Mouse (Mus musculus): Measurements from ENCODE around the gene Cyp4a12b. TPM values are rescaled to one million over a fixed set of nuclear protein-coding genes. Genes with fewer than 3 reads are reported as not detected.
"Not testable (repeated sequence)": the region's sequence is repeated elsewhere in the genome, so short reads cannot be mapped to it uniquely, and the experiment has no call there.

Gene Cyp4a12b
- not detected for total RNA-seq (2021)
- long read RNA-seq, experiment 1 = 0 reads
- long read RNA-seq, experiment 2 = 0 reads

DNA sequence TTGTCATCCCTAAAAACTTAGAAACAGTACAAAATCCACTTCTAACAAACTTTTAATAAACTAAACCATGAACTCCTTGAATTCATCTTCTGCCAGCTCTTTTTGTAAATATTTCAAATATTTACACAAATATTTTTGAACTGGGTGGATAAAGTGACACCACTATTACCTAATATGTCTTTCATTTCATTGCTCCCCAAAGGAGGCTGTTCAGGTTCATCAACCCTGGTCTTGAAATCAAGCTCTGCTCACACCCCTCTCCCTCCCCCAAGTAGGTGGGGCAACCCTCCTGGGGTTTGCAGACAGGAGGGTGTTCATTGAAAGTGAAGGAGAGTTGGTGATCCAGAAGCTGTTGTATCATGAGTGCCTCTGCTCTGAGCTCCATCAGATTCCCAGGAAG lies at the start of gene Cyp4a12b:
TSS of gene Cyp4a12b (plus strand) at position 301 of the 400 bp plus-strand sequence.
- DNase-seq = not testable (repeated sequence)

DNA sequence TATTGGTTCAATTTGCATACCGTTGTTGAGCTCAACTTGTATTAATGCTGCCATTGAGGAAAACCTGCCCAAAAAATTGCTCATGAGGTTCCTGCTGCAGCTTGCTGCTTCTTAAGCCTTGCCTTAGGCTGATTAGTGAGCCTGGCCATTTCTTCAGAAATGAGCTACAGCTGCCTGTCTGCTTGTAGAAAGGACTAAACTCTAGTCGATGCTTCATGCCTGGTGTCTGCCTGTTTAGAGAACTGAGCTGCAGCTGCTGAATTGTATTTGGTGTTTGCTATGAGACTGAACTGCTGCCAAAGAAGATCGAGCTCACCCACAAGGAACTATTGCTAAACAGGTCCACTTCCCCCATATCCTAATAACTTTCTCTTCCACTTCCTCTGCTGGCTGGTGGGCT lies 45.8 kb upstream of the Cyp4a12b start:
- DNase-seq = not testable (repeated sequence)

- DNase-seq = not testable (repeated sequence)
Measured at GRCm38 (mm10) chr4:115368067-115368466, 43.4 kb upstream of the Cyp4a12b start.

DNA sequence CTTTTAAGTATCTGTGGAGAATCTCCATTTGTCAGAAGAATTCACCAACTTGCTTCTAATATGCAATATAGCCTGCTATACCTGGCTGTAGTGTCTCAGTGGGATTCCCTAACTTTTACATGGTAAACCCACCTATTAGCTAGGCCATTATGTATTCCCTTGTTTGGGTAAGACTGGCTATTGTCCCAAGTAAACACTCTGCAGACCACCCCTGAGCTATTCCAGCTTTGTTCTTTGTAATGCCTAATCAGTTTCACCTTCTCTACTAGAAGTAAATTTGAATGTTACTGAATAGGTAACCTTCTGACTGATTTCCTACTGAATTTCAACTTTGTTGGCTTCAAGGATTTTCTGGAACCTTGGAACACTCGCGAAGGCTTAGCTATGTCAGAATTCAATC lies 15.2 kb upstream of the Cyp4a12b start:
- DNase-seq = not testable (repeated sequence)

DNA sequence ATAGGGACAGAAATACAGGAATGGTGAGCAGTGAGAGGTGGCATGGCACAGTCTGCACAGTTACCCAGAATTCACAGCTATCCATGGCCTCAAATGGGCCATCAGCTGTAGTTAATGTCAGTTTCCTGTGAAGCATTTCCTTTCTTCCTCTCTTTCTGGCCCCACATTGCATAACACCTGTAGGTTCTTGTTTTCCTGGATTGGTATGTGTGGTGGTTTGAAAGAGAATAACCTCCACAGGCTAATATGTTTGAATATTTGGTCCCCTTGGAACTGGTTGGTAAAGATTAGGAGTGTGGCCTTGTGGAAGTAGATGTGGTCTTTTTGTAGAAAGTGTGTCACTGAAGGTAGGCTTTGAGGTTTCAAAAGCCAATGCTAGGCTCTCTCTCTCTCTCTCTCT lies 14.5 kb upstream of the Cyp4a12b start:
- DNase-seq = not testable (repeated sequence)

- DNase-seq = no peak
Measured at GRCm38 (mm10) chr4:115450577-115451137, 39.2 kb downstream of the Cyp4a12b start.

GRCm38 (mm10) chr4:115452304-115452703 lies 40.9 kb downstream of the Cyp4a12b start, which contains the start of gene Cyp4a30b:
Cyp4a30b (plus strand) TSS chr4:115452604.
- no peak for DNase-seq

GRCm38 (mm10) chr4:115473585-115473984 lies 62.2 kb downstream of the Cyp4a12b start:
- not testable (repeated sequence) for DNase-seq

DNA sequence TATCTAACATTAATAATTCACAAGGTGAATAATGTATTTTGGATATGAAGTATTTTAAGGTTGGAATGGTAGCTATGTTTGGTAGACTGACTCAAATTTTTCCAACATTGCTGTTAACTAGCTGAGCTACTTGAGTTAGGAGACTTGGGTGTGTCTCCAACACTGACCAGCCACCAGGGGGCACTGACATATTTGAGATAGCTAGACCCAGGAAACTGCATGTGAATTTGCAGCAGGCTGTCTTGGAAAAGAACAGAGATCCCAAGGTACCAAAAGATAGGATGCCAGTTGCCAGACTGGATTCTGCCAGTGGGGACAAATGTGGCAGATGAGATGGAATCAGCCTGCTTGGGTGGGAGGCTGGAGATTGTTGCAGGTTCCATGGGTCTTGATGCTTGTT lies 64.6 kb downstream of the Cyp4a12b start:
- not testable (repeated sequence) for DNase-seq

DNA sequence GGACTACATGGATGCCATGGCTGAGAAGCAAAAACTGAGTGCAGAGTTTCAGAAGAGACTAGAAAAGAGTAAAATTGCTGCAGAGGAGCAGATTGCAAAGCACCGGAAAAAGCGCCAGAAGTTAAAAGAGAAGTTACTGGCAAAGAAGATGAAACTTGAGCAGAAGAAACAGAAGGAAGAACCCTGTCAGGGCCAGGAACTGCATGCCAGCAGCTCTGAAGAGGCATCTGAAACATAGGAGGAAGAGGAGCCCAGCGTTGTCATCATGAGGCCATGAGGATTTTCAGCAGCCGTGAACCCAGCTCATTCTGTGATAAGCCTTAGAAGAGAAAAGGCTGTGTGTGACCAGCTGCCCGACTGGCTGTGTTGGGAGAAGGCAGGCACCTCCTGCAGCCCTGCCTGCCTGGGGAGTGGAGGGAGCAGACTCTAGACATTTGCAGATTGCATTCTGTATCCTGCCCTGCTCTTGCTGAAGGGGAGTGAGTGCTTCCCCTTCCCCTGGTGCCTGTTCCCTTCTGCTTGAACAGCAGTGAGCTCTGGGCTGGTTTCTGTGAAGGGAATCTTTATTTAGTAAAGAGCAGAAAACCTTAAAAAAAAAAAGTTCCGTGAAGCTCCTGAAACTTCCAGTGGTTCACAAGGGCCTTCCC lies 69.7 kb downstream of the Cyp4a12b start:
- no peak for DNase-seq

Other genes starting within 250 kb of the Cyp4a12b start
- gene Cyp4a29, start 169.5 kb upstream of the Cyp4a12b start, total RNA-seq (2021) = not detected
- not detected for gene Cyp4a12a, start 112.6 kb upstream of the Cyp4a12b start, total RNA-seq (2021)
- not detected for gene Cyp4a30b, start 41.0 kb downstream of the Cyp4a12b start, total RNA-seq (2021)
- gene Cyp4a14, start 84.5 kb downstream of the Cyp4a12b start, total RNA-seq (2021) = not detected
- gene Cyp4a10, start 106.6 kb downstream of the Cyp4a12b start, total RNA-seq (2021) = not detected
- not detected for gene Cyp4a31, start 152.0 kb downstream of the Cyp4a12b start, total RNA-seq (2021)
- not detected for gene Cyp4a32, start 189.3 kb downstream of the Cyp4a12b start, total RNA-seq (2021)
- 1 to 10 TPM; 1.9 to 5.3 TPM for gene Cyp4b1, start 236.1 kb downstream of the Cyp4a12b start, total RNA-seq (2021)

All from gastrocnemius, postnatal 25 days (tissue).